17 mouse cellular contexts compared by ENCODE assay signal in the genomic region with DNA sequence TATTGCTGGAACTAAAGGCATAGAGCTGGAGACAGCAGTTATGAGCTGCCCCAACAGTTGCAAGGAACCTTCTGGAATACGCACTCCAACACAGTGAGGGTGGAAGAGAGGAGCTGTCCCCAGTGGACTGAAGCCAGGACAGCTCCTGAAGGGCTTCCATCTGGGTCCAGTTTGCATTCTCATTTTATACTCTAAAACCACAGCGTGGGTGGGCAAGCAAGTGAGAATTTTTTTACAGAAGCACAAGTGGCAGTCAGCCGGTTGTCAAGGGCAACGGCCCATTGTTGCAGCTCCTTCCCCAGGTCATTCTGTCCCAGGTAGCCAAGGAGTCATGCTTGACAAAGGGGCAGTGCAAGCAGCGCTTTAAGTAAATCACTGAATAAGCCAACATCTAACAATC. TPM values are rescaled to one million over a fixed set of nuclear protein-coding genes. Genes with fewer than 3 reads are reported as not detected.
DNase-seq lines count a peak whose midpoint lies in the region; ATAC-seq lines count a peak whose summit lies in the region.
"Had no signal": no experiment of that assay in that cellular context is flagged by ENCODE, and none has a peak within 500 bp of the region (broad histone marks: within the 10 kb centered on the region; RNA-seq: fewer than 3 reads in every experiment).

No protein-coding gene starts in this region.

- H3K9me3 ChIP-seq in forebrain, embryonic 12.5 days = no peaks in the 10 kb centered on the region
- H3K9me3 ChIP-seq: neural tube, embryonic 13.5 days had no signal

- no peak overlapping the region for H3K4me3 ChIP-seq in forebrain, embryonic 12.5 days (replicated peaks)
- H3K4me3 ChIP-seq: neural tube, embryonic 13.5 days had no signal

- ATAC-seq in activated CD4-positive, CD25-positive, alpha-beta regulatory T cell, adult 4 months = no peak
- no peak for ATAC-seq in forebrain, embryonic 12.5 days (ENCODE audit: low FRiP score)
- ATAC-seq: forebrain, embryonic 14.5 days; intestine, embryonic 16.5 days; midbrain, embryonic 16.5 days had no signal

- H3K4me1 ChIP-seq in forebrain, embryonic 12.5 days = peaks cover 10% of the 10 kb centered on the region

- H3K27me3 ChIP-seq in forebrain, embryonic 12.5 days = no peaks in the 10 kb centered on the region

- peak; percentile 24 to 43 for DNase-seq in cerebellum, postnatal 14 days
- no peak for DNase-seq in cerebellum, adult 8-10 months
- peak; percentile 63 for DNase-seq in ovary, adult 18-20 months (ENCODE audit: low spot score)
- DNase-seq in ovary, postnatal 10 days (ENCODE audit: low spot score) = no peak
- peak; percentile 29 for DNase-seq in lung, postnatal 10 days
- no peak for DNase-seq in spleen, postnatal 14 days (ENCODE audit: low spot score in 2 of 2)
- DNase-seq: heart, adult 18-20 months; thymus, adult 18-20 months had no signal

- no peak overlapping the region for H3K27ac ChIP-seq in forebrain, embryonic 12.5 days
- H3K27ac ChIP-seq: neural tube, embryonic 13.5 days had no signal

- no peaks in the 10 kb centered on the region for H3K36me3 ChIP-seq in forebrain, embryonic 12.5 days (replicated peaks)
- H3K36me3 ChIP-seq: neural tube, embryonic 13.5 days had no signal

- 66% methylated on average over 5 of the region's 5 CpGs for WGBS in forebrain, embryonic 12.5 days

- H3K4me2 ChIP-seq in forebrain, embryonic 12.5 days = no peak overlapping the region
- H3K4me2 ChIP-seq: neural tube, embryonic 13.5 days had no signal

- H3K9ac ChIP-seq in forebrain, embryonic 12.5 days = no peak overlapping the region
- H3K9ac ChIP-seq: neural tube, embryonic 13.5 days had no signal

RNA-seq across cellular contexts. Expression of a gene that starts 11.4 kb away (rescaled TPM):
- 10 to 100 TPM; 23.5 to 32.3 TPM for polyA plus RNA-seq in activated CD4-positive, CD25-positive, alpha-beta regulatory T cell, adult 4 months (2017; shearing (Covaris generic))
- 12.3 and 13.5 TPM in 2 replicates for polyA plus RNA-seq in forebrain, embryonic 12.5 days (2016; fragmentation: Nextera tagmentation; extraction: Ambion mirVana)

RNA-seq across cellular contexts. Expression of a gene that starts 30.8 kb away (rescaled TPM):
- polyA plus RNA-seq in activated CD4-positive, CD25-positive, alpha-beta regulatory T cell, adult 4 months (2017; shearing (Covaris generic)) = 1 to 10 TPM; 1.0 to 2.9 TPM
- polyA plus RNA-seq in forebrain, embryonic 12.5 days (2016; fragmentation: Nextera tagmentation; extraction: Ambion mirVana) = 13.9 and 15.2 TPM in 2 replicates

RNA-seq across cellular contexts. Expression of a gene that starts 36.3 kb away (rescaled TPM):
- polyA plus RNA-seq in activated CD4-positive, CD25-positive, alpha-beta regulatory T cell, adult 4 months (2017; shearing (Covaris generic)) = not detected
- not detected in 2 replicates for polyA plus RNA-seq in forebrain, embryonic 12.5 days (2016; fragmentation: Nextera tagmentation; extraction: Ambion mirVana)
- polyA plus RNA-seq: cerebellum, adult 2 months; embryonic facial prominence, embryonic 14.5 days; forebrain, embryonic 14.5 days; intestine, embryonic 16.5 days; midbrain, embryonic 16.5 days; neural tube, embryonic 13.5 days; spleen, adult 2 months had no signal

Comparison
In these comparisons a context has a peak if more than half of its experiments do, and no peak if none do; other contexts are left out.
1. DNase-seq: peak in cerebellum, postnatal 14 days (2 of 2), ovary, adult 18-20 months (single experiment) and lung, postnatal 10 days (single experiment); none in cerebellum, adult 8-10 months (single experiment), ovary, postnatal 10 days (single experiment) and spleen, postnatal 14 days (0 of 2).